Mouse (Mus musculus) midbrain, embryonic 16.5 days (tissue): ENCODE results near the gene Glis3. TPM values are rescaled to one million over a fixed set of nuclear protein-coding genes. Genes with fewer than 3 reads are reported as not detected.

Experiments
- ATAC-seq: fragments of 200-750 bp; cut with Nextera tagmentation; 2 replicates; pipeline ENCODE4 v1.8.0; 2017; ENCODE audit warnings: moderate TSS enrichment
- H3K27ac ChIP-seq: fragments of 300-500 bp; sonication (generic); 2 replicates; pipeline ENCODE4 v1.5.1; 2014; ENCODE audit warnings: mild to moderate bottlenecking, low read length, mixed read lengths
- H3K27me3 ChIP-seq: fragments of 300-500 bp; sonication (generic); 2 replicates; pipeline ENCODE4 v1.6.1; 2014; ENCODE audit warnings: low read depth, low read length, mixed read lengths; ENCODE audit not compliant: control insufficient read depth, insufficient read depth
- H3K36me3 ChIP-seq: fragments of 300-500 bp; sonication (generic); 2 replicates; pipeline ENCODE4 v1.6.1; 2014; ENCODE audit warnings: mild to moderate bottlenecking, low read length, moderate library complexity, mixed read lengths; ENCODE audit not compliant: control insufficient read depth, insufficient read depth
- H3K4me1 ChIP-seq: fragments of 300-500 bp; sonication (generic); 2 replicates; pipeline ENCODE4 v1.6.1; 2014; ENCODE audit warnings: mild to moderate bottlenecking, low read length, mixed read lengths; ENCODE audit not compliant: control insufficient read depth, insufficient read depth
- H3K4me2 ChIP-seq: fragments of 300-500 bp; sonication (generic); 2 replicates; pipeline ENCODE4 v1.6.1; 2014; ENCODE audit warnings: mild to moderate bottlenecking, low read length, mixed read lengths
- H3K4me3 ChIP-seq: fragments of 300-500 bp; sonication (generic); 2 replicates; pipeline ENCODE4 v1.5.1; 2014; ENCODE audit warnings: low read depth, mild to moderate bottlenecking, low read length, moderate library complexity, mixed read lengths
- H3K9ac ChIP-seq: fragments of 300-500 bp; sonication (generic); 2 replicates; pipeline ENCODE4 v1.6.1; 2014; ENCODE audit warnings: low read depth, low read length, mixed read lengths
- H3K9me3 ChIP-seq: fragments of 300-500 bp; sonication (generic); replicated peaks from 2 replicates; pipeline ENCODE4 v1.6.1; 2014; ENCODE audit warnings: mild to moderate bottlenecking, low read length, mixed read lengths; ENCODE audit not compliant: control insufficient read depth, poor library complexity, severe bottlenecking
- WGBS: fragments of 180-500 bp; shearing (Covaris S2); extraction: QIAGEN DNeasy Blood & Tissue Kit; methylation state at CpG from one replicate; pipeline ENCODE4 v1.1.7; 2014; 5-methylcytosine and 5-hydroxymethylcytosine counted together
- polyA plus RNA-seq: library from polyadenylated mRNA; unstranded; fragments of >200 nt; fragmentation: Nextera tagmentation; extraction: Ambion mirVana; gene quantifications from 2 replicates; pipeline ENCODE4 v1.2.1, GENCODE M21; 2015

Gene Glis3
- polyA plus RNA-seq, 1 experiment from 2014 or later, result 2.7 TPM

DNA sequence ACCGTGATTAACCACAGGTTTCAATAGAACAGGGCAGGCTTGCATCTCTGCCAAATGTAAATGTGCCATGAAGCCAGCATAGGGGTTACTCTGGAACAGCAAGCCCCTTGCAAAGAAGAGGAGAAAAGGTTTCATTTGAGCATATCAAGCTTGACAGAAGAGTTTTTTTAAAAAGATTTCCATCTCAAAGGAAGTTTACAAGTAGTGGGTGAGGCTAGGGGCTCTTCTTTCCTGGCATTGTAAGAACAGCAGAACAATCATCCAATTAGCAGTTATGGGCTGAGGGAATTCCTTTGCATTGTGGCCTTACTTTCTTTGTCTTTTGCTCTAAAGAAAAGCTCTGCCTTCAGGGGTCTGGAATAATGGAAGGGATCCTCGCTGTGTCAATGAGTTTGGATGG, 113.3 kb downstream of the Glis3 start:
- Histone ChIP-seq H3K4me1 (no peaks in the 10 kb centered on the region), H3K36me3 (no peaks in the 10 kb centered on the region), H3K4me2 (no peak overlapping the region), H3K4me3 (no peak overlapping the region), H3K9me3 (no peaks in the 10 kb centered on the region), H3K27me3 (no peaks in the 10 kb centered on the region), H3K27ac (no peak overlapping the region), H3K9ac (no peak overlapping the region)
- 5% methylated on average over 2 of the region's 2 CpGs for WGBS
- ATAC-seq, result no peak

DNA sequence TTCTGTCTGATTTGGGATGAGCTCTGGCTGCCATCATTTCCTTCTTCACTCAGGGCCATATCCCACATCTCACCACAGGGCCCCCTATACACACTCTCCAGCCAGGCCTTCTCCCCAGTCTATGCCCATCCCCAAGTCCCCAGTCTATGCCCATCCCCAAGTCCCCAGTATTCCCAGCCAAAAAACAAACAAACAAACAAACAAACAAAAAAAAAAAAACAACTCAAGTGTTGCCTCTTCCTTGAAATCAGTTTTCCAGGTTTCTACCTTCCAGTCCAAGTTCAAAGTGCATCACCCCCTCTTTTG, 118.2 kb downstream of the Glis3 start:
- Histone ChIP-seq H3K4me2 (no peak overlapping the region), H3K4me3 (no peak overlapping the region), H3K9ac (no peak overlapping the region), H3K36me3 (no peaks in the 10 kb centered on the region), H3K27ac (no peak overlapping the region), H3K4me1 (no peaks in the 10 kb centered on the region), H3K9me3 (no peaks in the 10 kb centered on the region), H3K27me3 (no peaks in the 10 kb centered on the region)
- no peak for ATAC-seq

DNA sequence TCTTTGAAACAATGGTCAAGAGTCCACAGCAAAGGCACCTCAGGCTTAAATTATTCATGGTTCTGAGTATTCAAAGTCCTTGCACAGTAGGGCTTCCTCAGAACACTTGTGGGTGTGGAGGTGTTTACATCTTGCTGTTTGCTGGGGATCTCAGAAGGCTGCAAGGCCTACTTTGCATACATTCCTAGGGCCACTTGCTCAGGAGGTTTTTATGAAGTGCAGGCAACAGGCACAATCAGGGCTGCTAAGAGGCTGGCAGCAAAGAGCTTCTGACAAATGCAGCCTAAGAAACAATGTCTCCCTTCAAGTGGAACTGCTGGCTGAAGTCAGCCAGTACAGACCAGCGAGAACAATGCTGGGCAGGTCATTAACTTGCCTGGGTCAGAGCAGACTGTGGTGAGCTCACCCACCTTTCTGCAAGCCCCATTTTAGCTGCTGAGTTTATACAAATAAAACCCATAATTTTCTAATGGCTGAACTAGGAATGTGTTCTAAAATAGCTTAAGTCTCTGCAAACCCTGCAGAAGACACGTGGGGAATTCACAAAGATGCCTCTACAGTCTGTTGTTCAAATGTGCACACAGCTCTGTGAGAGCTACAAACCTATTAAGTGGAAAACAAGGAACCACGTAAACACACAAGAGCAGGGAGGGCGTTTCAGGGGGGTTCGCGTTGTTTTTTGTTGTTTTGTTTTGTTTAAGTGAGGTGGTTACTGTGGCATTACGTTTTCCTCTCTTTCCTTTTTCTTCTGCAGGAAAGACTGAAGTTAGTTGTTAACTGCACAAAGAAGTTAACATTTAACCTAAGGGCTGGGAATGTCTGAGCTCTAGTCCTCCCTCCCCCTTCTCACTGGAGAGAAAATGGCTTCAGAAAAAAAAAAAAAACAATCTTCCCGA, 118.8 kb downstream of the Glis3 start:
- Histone ChIP-seq H3K27ac (no peak overlapping the region), H3K4me1 (no peaks in the 10 kb centered on the region), H3K27me3 (no peaks in the 10 kb centered on the region), H3K9me3 (no peaks in the 10 kb centered on the region), H3K4me2 (no peak overlapping the region), H3K4me3 (no peak overlapping the region), H3K9ac (no peak overlapping the region), H3K36me3 (no peaks in the 10 kb centered on the region)
- no peak for ATAC-seq
- 20% methylated on average over 8 of the region's 8 CpGs for WGBS

GRCm38 (mm10) chr19:28559836-28560235, 120.0 kb downstream of the Glis3 start:
- WGBS, result 58% methylated on average over 7 of the region's 7 CpGs
- no peak for ATAC-seq
- H3K27ac ChIP-seq, result no peak overlapping the region

GRCm38 (mm10) chr19:28559400-28559799, 120.5 kb downstream of the Glis3 start:
- H3K9me3 ChIP-seq, result no peaks in the 10 kb centered on the region
- H3K36me3 ChIP-seq, result no peaks in the 10 kb centered on the region
- 73% methylated on average over 10 of the region's 10 CpGs for WGBS
- no peaks in the 10 kb centered on the region for H3K4me1 ChIP-seq
- no peak for ATAC-seq
- H3K27me3 ChIP-seq, result no peaks in the 10 kb centered on the region
- H3K4me2 ChIP-seq, result no peak overlapping the region
- H3K4me3 ChIP-seq, result no peak overlapping the region
- no peak overlapping the region for H3K9ac ChIP-seq
- no peak overlapping the region for H3K27ac ChIP-seq

More at GRCm38 (mm10) chr19:28559836-28560235, 120.0 kb downstream of the Glis3 start:
- Histone ChIP-seq H3K9ac (no peak overlapping the region), H3K4me3 (no peak overlapping the region), H3K36me3 (no peaks in the 10 kb centered on the region), H3K4me1 (no peaks in the 10 kb centered on the region), H3K9me3 (no peaks in the 10 kb centered on the region), H3K27me3 (no peaks in the 10 kb centered on the region), H3K4me2 (no peak overlapping the region)

DNA sequence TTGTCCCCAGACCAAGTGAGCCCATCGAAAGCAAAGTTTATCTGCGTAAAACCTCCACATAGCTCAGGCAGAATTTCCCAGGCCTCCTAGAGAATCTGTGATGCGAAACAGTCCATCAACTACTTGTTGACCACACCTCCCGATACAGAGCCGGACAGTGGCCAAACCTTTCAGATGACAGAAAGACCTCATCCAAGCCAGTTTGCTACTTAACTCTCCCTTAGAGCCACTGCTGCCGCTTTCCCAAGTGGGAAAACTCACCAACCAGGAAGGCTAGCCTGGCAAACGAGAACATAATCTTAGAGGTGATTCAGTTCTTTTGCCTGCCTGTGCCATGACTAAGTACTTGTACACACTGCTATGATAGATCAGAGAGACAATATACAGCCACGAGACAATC, 121.2 kb downstream of the Glis3 start:
- Histone ChIP-seq H3K27me3 (no peaks in the 10 kb centered on the region), H3K4me2 (no peak overlapping the region), H3K36me3 (no peaks in the 10 kb centered on the region), H3K9me3 (no peaks in the 10 kb centered on the region), H3K4me1 (no peaks in the 10 kb centered on the region), H3K9ac (no peak overlapping the region), H3K27ac (no peak overlapping the region), H3K4me3 (no peak overlapping the region)
- no peak for ATAC-seq
- WGBS, result 54% methylated on average over 8 of the region's 8 CpGs

DNA sequence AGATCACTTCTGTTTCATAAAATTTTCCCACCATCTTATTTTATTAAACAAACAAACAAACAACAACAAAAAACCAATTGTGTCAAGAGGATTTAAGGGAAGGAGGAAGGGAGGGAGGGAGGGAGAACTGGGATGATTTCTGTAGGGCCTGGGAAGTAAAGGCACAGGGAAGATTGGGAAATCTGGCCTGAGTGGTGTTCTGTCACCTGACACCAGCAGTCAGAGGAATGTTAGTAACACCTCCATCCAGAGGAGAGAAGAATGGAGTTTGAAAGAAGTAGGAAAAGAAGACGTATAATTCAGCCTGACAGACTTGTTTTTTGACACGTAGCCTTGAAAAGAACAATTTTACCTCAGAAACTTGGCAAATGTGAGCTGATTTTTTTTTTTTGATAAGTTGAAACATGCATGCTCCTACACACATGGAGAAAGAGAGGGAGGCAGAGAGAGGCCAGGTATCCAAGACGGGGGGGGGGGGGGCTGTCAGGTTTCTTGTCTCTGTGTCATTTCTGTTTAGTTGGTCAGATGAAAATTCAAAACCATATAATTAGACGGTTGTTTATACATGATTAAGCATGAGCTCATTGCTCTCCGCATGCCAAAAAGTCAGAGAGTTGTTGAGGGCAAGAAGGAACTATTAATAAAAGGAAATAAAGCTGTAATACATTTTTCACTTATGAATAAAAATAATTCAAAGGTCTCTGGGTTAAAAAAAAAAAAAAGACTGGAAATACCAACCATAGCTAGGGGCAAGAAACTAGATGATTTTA, 122.1 kb downstream of the Glis3 start:
- no peak overlapping the region for H3K9ac ChIP-seq
- no peaks in the 10 kb centered on the region for H3K9me3 ChIP-seq
- no peak overlapping the region for H3K4me2 ChIP-seq
- H3K4me1 ChIP-seq, result no peaks in the 10 kb centered on the region
- H3K27me3 ChIP-seq, result no peaks in the 10 kb centered on the region
- H3K36me3 ChIP-seq, result no peaks in the 10 kb centered on the region
- no peak overlapping the region for H3K27ac ChIP-seq
- no peak for ATAC-seq
- WGBS, result 57% methylated on average over 5 of the region's 5 CpGs
- H3K4me3 ChIP-seq, result no peak overlapping the region

DNA sequence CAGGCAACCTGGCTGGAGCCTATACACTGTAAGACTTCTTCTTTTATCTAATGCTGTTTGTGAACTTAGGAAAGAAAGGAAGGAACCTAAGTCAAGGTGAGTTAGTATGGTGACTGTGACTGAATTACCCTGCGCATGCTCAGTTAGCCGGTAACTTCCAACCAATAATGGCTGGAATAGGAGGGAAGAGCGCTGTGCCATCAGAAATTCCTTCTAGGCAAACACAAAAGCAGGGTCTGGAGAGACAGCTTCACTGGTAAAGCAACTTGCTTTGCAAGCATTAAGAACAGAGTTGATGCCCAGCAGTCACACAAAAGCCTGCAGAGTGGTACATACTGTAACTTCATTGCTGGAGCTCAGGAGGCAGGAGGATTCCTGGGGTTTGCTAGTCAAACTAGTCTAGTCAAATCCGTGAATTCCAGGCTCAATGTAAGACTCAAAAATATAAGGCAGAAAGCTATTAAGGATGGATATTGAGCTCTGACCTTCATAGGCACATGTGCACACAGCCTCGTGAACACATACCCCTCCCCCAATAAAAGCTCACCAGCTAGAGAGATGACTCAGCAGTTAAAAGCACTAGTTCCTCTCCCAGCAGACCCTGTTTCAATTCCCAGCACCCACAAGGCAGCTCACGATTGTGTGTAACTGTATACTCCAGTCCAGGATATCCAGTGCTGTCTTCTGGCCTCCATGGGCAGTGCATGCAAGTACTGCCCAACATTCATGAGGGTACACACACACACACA, 124.5 kb downstream of the Glis3 start:
- no peaks in the 10 kb centered on the region for H3K9me3 ChIP-seq
- ATAC-seq, result no peak
- no peaks in the 10 kb centered on the region for H3K4me1 ChIP-seq
- whole genome bisulfite sequencing, result 82% methylated on average over 6 of the region's 6 CpGs
- H3K27ac ChIP-seq, result no peak overlapping the region
- no peaks in the 10 kb centered on the region for H3K27me3 ChIP-seq
- H3K9ac ChIP-seq, result no peak overlapping the region
- H3K4me3 ChIP-seq, result no peak overlapping the region
- no peaks in the 10 kb centered on the region for H3K36me3 ChIP-seq
- no peak overlapping the region for H3K4me2 ChIP-seq

- H3K4me3 ChIP-seq, result no peak overlapping the region
- WGBS, result 84% methylated on average over 8 of the region's 8 CpGs
- H3K27ac ChIP-seq, result no peak overlapping the region
- H3K4me2 ChIP-seq, result no peak overlapping the region
- no peaks in the 10 kb centered on the region for H3K27me3 ChIP-seq
- no peaks in the 10 kb centered on the region for H3K9me3 ChIP-seq
- ATAC-seq, result no peak
- no peaks in the 10 kb centered on the region for H3K36me3 ChIP-seq
- no peaks in the 10 kb centered on the region for H3K4me1 ChIP-seq
- no peak overlapping the region for H3K9ac ChIP-seq
These were observed 129.3 kb downstream of the Glis3 start for GRCm38 (mm10) chr19:28550611-28551010.
